Mouse (Mus musculus): ENCODE data around the gene Parm1. TPM values are rescaled to one million over a fixed set of nuclear protein-coding genes. Genes with fewer than 3 reads are reported as not detected.
A peak's percentile ranks its signal among the peaks of the same experiment; 100 is the strongest.

Gene Parm1
- polyA plus RNA-seq, 1 experiment from 2014 or later, result 0.81 TPM

DNA sequence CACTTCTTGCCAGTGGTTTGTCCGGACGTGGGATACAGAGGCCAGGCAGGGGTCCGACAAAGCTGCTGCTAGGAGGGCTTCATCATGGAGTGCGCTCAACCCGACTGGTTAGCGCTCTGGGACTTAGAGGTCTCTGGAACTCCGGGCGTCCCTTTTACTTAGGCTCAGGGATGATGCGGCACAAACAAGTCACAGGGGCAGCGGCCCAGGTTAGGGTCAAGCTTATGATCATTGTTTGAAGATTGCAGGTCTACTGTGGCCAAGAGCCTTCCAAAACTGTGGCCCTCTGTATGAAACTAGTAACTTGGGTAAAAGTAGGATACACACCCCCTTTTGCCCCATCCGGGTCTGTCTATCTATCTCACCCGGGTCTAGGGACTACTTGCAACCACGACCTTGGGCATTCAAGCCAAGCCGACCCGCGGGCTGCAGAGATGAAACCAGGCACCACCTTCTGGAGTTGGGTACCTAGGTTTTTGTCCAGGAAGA is 931 bp downstream of the Parm1 start:
- H3K4me1 ChIP-seq (replicated peaks), result peaks cover 13% of the 10 kb centered on the region
- H3K36me3 ChIP-seq (replicated peaks), result no peaks in the 10 kb centered on the region
- H3K4me3 ChIP-seq (replicated peaks), result peak overlapping the region; percentile 48
- H3K9me3 ChIP-seq (replicated peaks), result no peaks in the 10 kb centered on the region
- peaks cover 25% of the 10 kb centered on the region for H3K27me3 ChIP-seq
- no peak overlapping the region for H3K27ac ChIP-seq (replicated peaks)
- WGBS (ENCODE audit: insufficient replicate concordance), result 4% methylated on average over 16 of the region's 16 CpGs
- H3K9ac ChIP-seq, result no peak overlapping the region
- no peak for ATAC-seq (ENCODE audit: insufficient read depth)
- peak overlapping the region; percentile 76 for H3K4me2 ChIP-seq

DNA sequence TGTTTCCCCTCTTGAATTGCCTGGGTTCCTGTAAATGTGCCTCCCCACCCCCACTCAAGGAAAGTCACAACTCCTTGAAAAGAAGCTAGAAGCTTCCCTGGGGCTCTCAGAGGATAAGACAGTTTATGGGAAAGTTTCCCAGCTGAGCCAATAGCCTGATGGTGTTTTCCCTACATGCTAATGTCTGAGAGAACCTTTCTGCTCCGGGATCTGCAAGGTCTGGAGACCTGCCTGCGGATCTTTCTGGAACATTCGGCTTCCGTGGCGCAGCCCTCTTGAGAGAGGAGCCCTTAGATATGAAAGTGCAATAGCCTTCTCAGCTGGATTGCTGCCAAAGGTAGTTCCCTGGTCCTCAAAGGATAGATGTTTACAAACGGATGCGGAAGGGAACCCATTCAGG is 1.5 kb downstream of the Parm1 start:
- Histone ChIP-seq H3K4me1 (replicated peaks) (peaks cover 13% of the 10 kb centered on the region), H3K36me3 (replicated peaks) (no peaks in the 10 kb centered on the region), H3K9me3 (replicated peaks) (no peaks in the 10 kb centered on the region), H3K27ac (replicated peaks) (no peak overlapping the region), H3K4me3 (replicated peaks) (peak overlapping the region; percentile 48; the same call in 1 of the 2 replicates), H3K9ac (no peak overlapping the region), H3K4me2 (peak overlapping the region; percentile 76), H3K27me3 (peaks cover 25% of the 10 kb centered on the region)
- WGBS (ENCODE audit: insufficient replicate concordance), result 20% methylated on average over 7 of the region's 7 CpGs
- ATAC-seq (ENCODE audit: insufficient read depth), result no peak

DNA sequence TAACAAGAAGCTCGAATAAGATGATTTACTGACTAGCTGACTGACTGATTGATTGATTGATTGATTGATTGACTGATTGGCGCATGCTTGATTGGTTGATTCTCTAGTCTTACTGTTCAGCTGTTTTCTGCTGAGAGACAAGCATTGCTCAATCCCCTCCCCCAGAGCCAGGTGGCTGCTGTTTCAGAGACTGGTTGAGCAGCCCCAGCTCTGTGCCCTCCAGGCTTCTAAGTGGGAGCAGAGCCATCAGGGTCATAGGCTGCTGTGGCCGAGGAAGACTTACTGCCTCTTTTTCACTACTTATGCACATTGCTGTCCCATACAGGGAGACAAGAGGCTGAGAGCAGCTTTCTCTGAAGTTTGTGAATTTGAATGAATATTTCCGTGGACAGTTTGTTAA is 2.1 kb downstream of the Parm1 start:
- no peak for ATAC-seq (ENCODE audit: insufficient read depth)
- no peak overlapping the region for H3K4me2 ChIP-seq

DNA sequence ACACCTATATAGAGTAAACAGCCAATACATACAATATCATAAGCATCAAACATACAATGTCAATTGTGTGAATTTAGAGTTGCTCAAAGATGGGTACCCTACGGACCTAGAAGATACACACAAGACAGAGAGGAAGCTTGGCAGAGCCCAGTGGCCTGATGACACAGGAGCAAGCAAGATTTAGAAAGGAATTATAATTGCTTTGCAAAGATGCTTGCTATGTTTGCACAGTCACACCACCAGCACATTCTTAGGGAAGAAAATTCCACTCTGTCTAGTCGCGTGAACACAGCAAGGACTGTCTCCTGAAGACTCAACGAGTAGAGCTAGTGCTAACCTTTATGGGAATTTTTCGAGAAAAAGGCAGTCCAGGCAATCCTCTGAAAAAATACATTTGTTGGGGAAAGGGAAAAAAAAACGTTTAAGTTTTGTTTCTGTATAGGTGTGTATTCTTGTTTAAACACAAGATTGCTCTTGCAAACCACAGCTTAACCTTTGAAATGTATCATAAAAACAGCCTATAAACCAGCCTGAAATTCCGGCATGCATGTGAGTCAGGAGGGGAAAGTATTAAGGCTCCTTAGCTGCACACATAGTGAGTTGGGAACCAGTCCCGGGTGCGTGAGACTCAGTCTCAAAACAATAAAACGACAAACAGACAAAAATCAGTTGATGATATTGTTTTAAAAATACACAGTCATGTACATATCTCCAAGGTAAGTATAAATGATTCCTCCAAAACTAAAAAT is 15.5 kb downstream of the Parm1 start:
- ATAC-seq (ENCODE audit: insufficient read depth), result no peak
- 63% methylated on average over 10 of the region's 10 CpGs for WGBS (ENCODE audit: insufficient replicate concordance)
- Histone ChIP-seq H3K9ac (no peak overlapping the region), H3K4me1 (replicated peaks) (no peaks in the 10 kb centered on the region), H3K27ac (replicated peaks) (no peak overlapping the region), H3K36me3 (replicated peaks) (no peaks in the 10 kb centered on the region), H3K4me3 (replicated peaks) (no peak overlapping the region), H3K9me3 (replicated peaks) (no peaks in the 10 kb centered on the region), H3K4me2 (no peak overlapping the region), H3K27me3 (no peaks in the 10 kb centered on the region)

More for the DNA sequence above, 2.1 kb downstream of the Parm1 start:
- Histone ChIP-seq H3K36me3 (replicated peaks) (no peaks in the 10 kb centered on the region), H3K4me1 (replicated peaks) (peaks cover 13% of the 10 kb centered on the region), H3K9me3 (replicated peaks) (no peaks in the 10 kb centered on the region), H3K4me3 (replicated peaks) (no peak overlapping the region), H3K27me3 (peaks cover 25% of the 10 kb centered on the region), H3K9ac (no peak overlapping the region), H3K27ac (replicated peaks) (no peak overlapping the region)
- 35% methylated on average over 4 of the region's 4 CpGs for WGBS (ENCODE audit: insufficient replicate concordance)

DNA sequence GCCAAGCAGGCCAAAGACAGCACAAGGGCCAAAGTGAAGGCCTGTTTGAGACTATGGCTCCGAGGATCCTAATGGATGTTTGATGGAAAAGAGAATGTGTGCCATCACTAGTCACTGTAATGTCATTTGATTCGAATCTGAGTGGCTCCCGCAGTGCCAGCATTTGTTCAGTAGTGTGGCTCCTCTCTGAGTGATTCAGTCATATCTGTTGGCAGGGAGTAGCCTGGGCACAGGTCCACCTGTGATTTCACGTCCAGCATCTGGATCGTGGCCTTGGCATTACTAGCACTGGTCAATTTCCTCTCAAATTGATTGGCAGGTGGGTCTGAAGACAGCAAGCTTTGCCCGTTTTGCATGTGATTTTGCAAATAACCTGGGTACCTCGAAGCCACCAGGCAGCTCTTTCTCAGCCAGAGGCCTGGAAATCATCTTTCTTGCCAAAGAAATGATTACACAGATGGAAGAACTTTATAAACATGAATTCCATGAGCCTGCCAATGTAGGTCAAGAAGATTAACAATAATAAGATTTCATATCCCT is 41.7 kb downstream of the Parm1 start:
- ATAC-seq (ENCODE audit: insufficient read depth), result no peak

DNA sequence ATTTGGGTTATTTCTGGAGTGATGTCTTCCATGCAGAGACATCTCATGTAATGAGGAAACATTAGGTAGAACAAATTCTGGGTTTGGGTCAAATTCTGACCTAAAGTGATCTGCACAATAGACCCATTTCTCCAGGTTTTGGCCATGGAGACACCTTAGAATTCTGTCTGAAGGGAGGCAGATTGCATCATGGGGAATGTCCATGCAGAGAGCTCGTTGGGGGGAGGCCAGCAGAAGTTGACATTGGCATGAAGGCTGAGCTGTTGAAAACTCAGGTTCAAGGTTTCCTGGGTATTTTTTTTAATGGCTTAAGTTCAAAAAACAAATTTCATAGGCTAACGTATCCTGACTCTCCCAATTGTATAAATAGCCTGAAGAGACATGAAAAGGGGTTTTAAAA is 42.3 kb downstream of the Parm1 start:
- Histone ChIP-seq H3K9ac (no peak overlapping the region), H3K4me3 (replicated peaks) (no peak overlapping the region), H3K4me1 (replicated peaks) (no peaks in the 10 kb centered on the region), H3K27me3 (no peaks in the 10 kb centered on the region), H3K27ac (replicated peaks) (no peak overlapping the region), H3K4me2 (no peak overlapping the region), H3K9me3 (replicated peaks) (no peaks in the 10 kb centered on the region), H3K36me3 (replicated peaks) (no peaks in the 10 kb centered on the region)
- WGBS (ENCODE audit: insufficient replicate concordance), result 55% methylated on average over 2 of the region's 2 CpGs
- no peak for ATAC-seq (ENCODE audit: insufficient read depth)

More for the DNA sequence above, 41.7 kb downstream of the Parm1 start:
- 66% methylated on average over 7 of the region's 7 CpGs for WGBS (ENCODE audit: insufficient replicate concordance)
- Histone ChIP-seq H3K4me2 (no peak overlapping the region), H3K27ac (replicated peaks) (no peak overlapping the region), H3K9ac (no peak overlapping the region), H3K27me3 (no peaks in the 10 kb centered on the region), H3K9me3 (replicated peaks) (no peaks in the 10 kb centered on the region), H3K4me1 (replicated peaks) (no peaks in the 10 kb centered on the region), H3K4me3 (replicated peaks) (no peak overlapping the region), H3K36me3 (replicated peaks) (no peaks in the 10 kb centered on the region)

DNA sequence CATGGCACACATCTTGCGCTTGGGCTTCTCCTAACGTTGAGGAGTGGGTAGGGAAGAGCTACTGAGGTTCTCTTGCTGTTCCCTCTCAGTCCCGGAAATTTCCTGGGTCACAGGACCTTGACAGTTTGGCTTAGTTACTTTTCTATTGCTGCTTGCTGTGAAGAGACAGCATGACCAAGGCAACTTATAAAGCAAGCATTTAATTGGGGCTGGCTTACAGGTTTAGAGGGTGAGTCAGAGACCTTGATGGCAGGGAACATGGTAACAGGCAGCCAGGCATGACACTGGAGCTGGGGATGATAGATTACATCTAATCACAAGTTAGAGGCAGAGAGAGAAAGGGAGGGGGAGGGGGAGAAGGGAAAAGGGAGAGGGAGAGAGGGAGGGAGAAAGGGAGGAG is 44.0 kb downstream of the Parm1 start:
- H3K9ac ChIP-seq, result no peak overlapping the region
- 72% methylated on average over 3 of the region's 3 CpGs for WGBS (ENCODE audit: insufficient replicate concordance)
- no peak overlapping the region for H3K4me2 ChIP-seq
- no peaks in the 10 kb centered on the region for H3K27me3 ChIP-seq
- H3K9me3 ChIP-seq (replicated peaks), result no peaks in the 10 kb centered on the region
- no peak overlapping the region for H3K4me3 ChIP-seq (replicated peaks)
- H3K27ac ChIP-seq (replicated peaks), result no peak overlapping the region
- H3K4me1 ChIP-seq (replicated peaks), result no peaks in the 10 kb centered on the region
- no peak for ATAC-seq (ENCODE audit: insufficient read depth)
- no peaks in the 10 kb centered on the region for H3K36me3 ChIP-seq (replicated peaks)

DNA sequence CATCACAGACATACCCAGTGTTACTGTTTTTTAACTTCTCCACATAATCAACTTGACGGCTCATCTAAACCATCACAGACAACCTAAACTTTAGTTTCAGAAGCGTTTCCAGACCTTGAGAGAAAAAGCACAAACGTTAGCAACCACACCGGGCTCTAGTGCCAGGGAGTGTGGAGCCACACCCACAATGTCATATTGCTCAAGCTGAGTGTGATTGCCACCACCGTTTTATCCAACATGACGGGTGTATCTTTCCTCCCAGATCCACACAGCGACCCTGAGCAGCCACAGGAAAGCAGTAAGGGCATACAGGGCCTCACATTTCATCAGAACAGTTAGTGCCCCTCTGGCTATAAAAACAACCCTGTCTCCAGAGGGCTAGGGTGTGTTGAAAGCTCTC is 45.1 kb downstream of the Parm1 start:
- no peak overlapping the region for H3K4me2 ChIP-seq
- WGBS (ENCODE audit: insufficient replicate concordance), result 34% methylated on average over 7 of the region's 7 CpGs
- H3K27me3 ChIP-seq, result no peaks in the 10 kb centered on the region
- no peak overlapping the region for H3K27ac ChIP-seq (replicated peaks)
- ATAC-seq (ENCODE audit: insufficient read depth), result no peak
- no peaks in the 10 kb centered on the region for H3K4me1 ChIP-seq (replicated peaks)
- no peaks in the 10 kb centered on the region for H3K9me3 ChIP-seq (replicated peaks)
- no peak overlapping the region for H3K9ac ChIP-seq
- H3K4me3 ChIP-seq (replicated peaks), result no peak overlapping the region
- H3K36me3 ChIP-seq (replicated peaks), result no peaks in the 10 kb centered on the region

DNA sequence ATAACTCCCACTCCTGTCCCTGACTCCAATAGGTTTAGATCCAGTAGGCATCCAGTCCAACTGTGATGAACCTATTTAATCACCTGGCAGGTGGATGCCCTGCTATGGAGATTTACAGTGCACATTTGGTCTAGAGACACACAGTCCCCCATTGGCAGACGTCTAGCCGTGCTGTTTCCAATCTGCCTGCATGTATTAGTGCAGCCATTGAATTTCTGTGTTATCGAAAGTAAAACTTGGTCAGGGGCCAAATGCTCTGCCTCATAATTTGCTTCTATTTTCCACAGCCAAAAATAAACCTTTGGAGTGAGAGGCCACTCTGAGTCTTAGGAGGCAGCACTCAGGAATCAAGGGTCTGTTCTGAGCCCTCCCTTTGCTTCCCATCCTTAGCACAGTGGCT is 46.6 kb downstream of the Parm1 start:
- H3K4me2 ChIP-seq, result no peak overlapping the region
- no peak overlapping the region for H3K27ac ChIP-seq (replicated peaks)
- no peak overlapping the region for H3K9ac ChIP-seq
- H3K36me3 ChIP-seq (replicated peaks), result no peaks in the 10 kb centered on the region
- H3K4me1 ChIP-seq (replicated peaks), result no peaks in the 10 kb centered on the region
- no peaks in the 10 kb centered on the region for H3K9me3 ChIP-seq (replicated peaks)
- WGBS (ENCODE audit: insufficient replicate concordance), result 64% methylated on average over 3 of the region's 3 CpGs
- H3K27me3 ChIP-seq, result no peaks in the 10 kb centered on the region
- no peak overlapping the region for H3K4me3 ChIP-seq (replicated peaks)
- ATAC-seq (ENCODE audit: insufficient read depth), result no peak

DNA sequence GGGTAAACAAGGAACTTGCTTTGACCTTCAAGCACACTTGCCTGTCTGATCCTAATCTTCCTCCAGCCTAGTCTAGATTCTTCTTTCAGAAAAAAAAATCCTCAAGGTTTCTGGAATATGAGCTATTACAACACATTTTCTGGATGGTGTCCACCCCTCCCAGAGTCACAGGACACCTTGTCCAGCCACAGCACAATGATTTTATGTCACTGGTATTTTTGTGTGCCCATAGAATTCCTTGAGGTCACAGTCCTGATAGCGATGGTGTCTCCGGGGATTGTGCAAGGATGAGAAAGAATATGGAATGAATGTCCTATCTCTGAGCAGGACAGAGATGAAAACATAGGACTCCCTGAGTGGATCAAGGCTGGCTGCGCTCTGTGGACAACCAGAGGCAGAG is 48.0 kb downstream of the Parm1 start:
- no peak for ATAC-seq (ENCODE audit: insufficient read depth)
- Histone ChIP-seq H3K4me1 (replicated peaks) (no peaks in the 10 kb centered on the region), H3K4me3 (replicated peaks) (no peak overlapping the region), H3K9ac (no peak overlapping the region), H3K27ac (replicated peaks) (no peak overlapping the region), H3K4me2 (no peak overlapping the region), H3K27me3 (no peaks in the 10 kb centered on the region), H3K36me3 (replicated peaks) (no peaks in the 10 kb centered on the region), H3K9me3 (replicated peaks) (no peaks in the 10 kb centered on the region)
- WGBS (ENCODE audit: insufficient replicate concordance), result 72% methylated on average over 3 of the region's 3 CpGs

DNA sequence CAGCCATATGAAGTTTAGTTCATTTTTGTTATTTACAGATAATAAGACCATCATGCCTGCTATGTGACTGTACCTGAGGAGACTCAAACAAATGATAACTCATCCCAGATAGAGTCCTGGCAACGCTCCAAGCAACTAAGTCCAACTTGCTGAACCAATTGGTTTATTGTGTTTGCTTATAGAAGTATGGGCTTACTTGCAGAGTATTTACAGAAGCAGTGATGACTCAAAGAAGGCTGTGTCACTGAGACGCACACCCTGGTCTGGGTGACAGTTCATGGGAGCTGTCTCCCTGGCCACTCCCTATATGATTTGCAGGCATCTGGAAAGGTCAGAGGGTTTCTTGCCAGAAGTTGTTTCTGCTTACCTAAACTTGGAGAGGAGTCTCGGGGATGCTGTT is 49.2 kb downstream of the Parm1 start:
- Histone ChIP-seq H3K4me2 (no peak overlapping the region), H3K36me3 (replicated peaks) (no peaks in the 10 kb centered on the region), H3K27me3 (no peaks in the 10 kb centered on the region), H3K4me1 (replicated peaks) (no peaks in the 10 kb centered on the region), H3K27ac (replicated peaks) (no peak overlapping the region), H3K4me3 (replicated peaks) (no peak overlapping the region), H3K9me3 (replicated peaks) (no peaks in the 10 kb centered on the region), H3K9ac (no peak overlapping the region)
- WGBS (ENCODE audit: insufficient replicate concordance), result 58% methylated on average over 3 of the region's 3 CpGs
- no peak for ATAC-seq (ENCODE audit: insufficient read depth)

DNA sequence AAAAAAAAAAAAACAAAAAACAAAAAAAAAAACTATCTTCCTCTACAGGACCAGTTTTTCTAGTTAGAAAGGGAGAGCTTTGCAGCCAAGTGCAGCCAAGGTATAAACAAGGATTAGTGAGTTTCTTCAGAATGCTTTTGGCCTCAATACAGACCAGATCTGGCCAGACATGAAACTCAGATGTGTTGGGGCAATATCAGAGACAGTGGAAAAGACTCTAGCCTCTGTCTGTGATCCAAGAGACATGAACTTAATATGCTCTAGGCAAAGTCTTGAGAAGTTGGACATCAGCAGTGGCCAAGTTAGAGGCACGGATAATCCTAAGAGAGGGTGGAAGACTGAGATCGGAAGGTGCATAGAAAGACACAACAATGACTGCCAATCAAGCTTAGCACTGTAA is 56.8 kb downstream of the Parm1 start:
- no peaks in the 10 kb centered on the region for H3K27me3 ChIP-seq

More for the DNA sequence above, 56.8 kb downstream of the Parm1 start:
- no peak overlapping the region for H3K4me3 ChIP-seq (replicated peaks)
- no peak overlapping the region for H3K4me2 ChIP-seq
- no peaks in the 10 kb centered on the region for H3K36me3 ChIP-seq (replicated peaks)
- no peak overlapping the region for H3K9ac ChIP-seq
- H3K9me3 ChIP-seq (replicated peaks), result no peaks in the 10 kb centered on the region
- no peaks in the 10 kb centered on the region for H3K4me1 ChIP-seq (replicated peaks)
- WGBS (ENCODE audit: insufficient replicate concordance), result 74% methylated on average over 2 of the region's 2 CpGs
- ATAC-seq (ENCODE audit: insufficient read depth), result no peak
- no peak overlapping the region for H3K27ac ChIP-seq (replicated peaks)
